Mouse (Mus musculus): ENCODE results near the gene Gucy1a1. TPM values are rescaled to one million over a fixed set of nuclear protein-coding genes. Genes with fewer than 3 reads are reported as not detected.

The Gucy1a1 gene
- polyA plus RNA-seq, 1 experiment from 2014 or later = 2.1 TPM

DNA sequence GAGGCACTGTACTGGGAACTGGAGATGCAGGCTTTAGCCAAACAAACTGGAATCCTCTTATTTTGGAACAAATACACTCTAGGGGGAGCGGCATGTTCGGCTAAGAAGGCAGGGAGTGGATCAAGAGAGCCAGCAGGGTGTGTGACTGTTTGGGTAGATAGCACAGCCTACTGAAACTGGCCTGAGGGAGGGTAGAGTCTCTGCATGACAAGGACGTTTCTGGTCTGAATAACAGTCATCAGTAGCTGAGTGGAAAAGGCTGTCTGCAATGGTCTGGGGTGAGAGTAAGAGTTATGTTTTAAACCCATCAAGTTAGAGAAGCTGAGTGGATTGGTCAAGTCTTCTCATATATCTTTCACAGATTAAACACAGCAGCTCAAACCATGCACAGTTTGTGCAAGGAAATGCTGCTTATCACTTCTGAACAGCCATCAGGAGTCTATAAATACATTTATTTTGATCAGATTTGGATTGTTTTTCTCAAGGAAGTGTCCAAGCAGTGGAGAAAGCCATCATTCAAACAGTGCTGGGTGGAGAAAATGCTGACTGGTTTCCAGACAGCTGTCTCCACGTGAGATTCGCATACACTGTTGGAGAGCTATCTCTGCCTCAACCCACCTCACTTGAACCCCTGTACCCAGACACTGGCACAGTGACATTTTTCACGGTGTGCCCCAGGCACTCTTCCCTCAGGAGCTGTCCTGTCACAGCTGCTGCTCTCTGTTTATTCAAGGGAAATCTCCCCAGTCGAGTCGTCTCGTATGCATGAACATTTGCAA, 84.0 kb downstream of the Gucy1a1 start:
- no peak for DNase-seq (ENCODE audit: low spot score)
- H3K27me3 ChIP-seq (ENCODE audit: low read depth, poor library complexity, severe bottlenecking) = no peaks in the 10 kb centered on the region
- no peak overlapping the region for H3K27ac ChIP-seq (replicated peaks)
- H3K4me3 ChIP-seq = no peak overlapping the region
- no peaks in the 10 kb centered on the region for H3K9me3 ChIP-seq (replicated peaks)
- H3K36me3 ChIP-seq = no peaks in the 10 kb centered on the region
- no peaks in the 10 kb centered on the region for H3K4me1 ChIP-seq
- 45% methylated on average over 9 of the region's 9 CpGs for WGBS

DNA sequence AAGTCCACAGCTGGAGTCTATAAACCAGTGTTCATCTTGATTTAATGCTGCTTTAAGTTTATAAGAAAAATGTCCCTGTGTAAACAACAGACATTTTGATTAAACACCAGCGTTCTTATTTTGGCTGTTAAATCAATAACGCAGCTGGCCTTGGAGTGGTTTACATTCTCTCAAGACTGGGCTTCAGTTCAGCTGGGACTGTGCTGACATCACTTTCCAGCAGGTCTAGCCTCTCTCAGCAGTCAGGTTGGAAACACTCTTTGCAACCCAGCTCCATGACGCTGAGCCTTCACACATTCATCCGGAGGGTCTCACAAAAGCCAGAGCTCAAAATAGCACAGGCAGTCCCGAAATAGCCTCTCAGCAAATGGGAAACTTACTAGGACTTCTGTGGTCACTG, 88.4 kb downstream of the Gucy1a1 start:
- no peaks in the 10 kb centered on the region for H3K27me3 ChIP-seq (ENCODE audit: low read depth, poor library complexity, severe bottlenecking)
- 72% methylated on average over 5 of the region's 5 CpGs for WGBS
- H3K9me3 ChIP-seq (replicated peaks) = no peaks in the 10 kb centered on the region
- no peak overlapping the region for H3K27ac ChIP-seq (replicated peaks)
- no peak for DNase-seq (ENCODE audit: low spot score)
- H3K4me1 ChIP-seq = peaks cover 9% of the 10 kb centered on the region
- H3K4me3 ChIP-seq = no peak overlapping the region
- H3K36me3 ChIP-seq = no peaks in the 10 kb centered on the region

DNA sequence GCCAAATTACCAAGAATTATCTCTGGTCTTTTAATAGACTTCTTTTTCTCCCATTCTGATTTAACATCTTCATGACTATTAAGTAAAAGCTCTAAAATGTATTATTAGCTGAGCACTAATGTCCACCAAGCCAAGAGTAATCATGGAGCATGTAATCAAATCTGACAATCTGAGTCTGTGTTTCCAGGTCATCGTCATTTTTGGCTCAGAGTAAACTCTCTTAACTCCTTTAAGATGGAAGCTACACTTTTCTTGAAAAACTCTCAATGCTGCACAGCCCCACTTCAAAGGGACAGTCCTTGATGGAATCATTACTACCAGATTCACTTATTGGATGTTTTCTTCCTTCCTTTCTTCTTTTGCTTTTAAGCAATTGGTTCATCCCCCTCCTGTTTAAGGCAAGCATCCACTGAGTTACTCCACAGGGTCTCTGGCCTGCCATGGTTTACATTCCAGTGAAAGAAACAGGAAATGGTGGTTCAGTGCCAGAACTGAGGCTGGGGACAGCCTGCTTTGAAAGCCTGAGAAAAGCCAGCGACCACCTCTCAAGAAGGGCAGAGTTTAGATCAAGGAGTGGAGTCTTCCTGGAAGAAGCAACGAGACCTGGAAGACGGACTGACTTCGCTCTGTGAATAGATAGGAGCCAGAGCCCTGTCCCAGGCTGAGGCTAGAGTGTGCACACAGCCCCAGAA, 91.2 kb downstream of the Gucy1a1 start:
- H3K27ac ChIP-seq (replicated peaks) = no peak overlapping the region; the same call in 1 of the 2 replicates
- no peak overlapping the region for H3K4me3 ChIP-seq
- 67% methylated on average over 5 of the region's 5 CpGs for WGBS
- H3K36me3 ChIP-seq = no peaks in the 10 kb centered on the region
- no peaks in the 10 kb centered on the region for H3K27me3 ChIP-seq (ENCODE audit: low read depth, poor library complexity, severe bottlenecking)
- H3K4me1 ChIP-seq = peaks cover 24% of the 10 kb centered on the region
- no peak for DNase-seq (ENCODE audit: low spot score)
- no peaks in the 10 kb centered on the region for H3K9me3 ChIP-seq (replicated peaks)

DNA sequence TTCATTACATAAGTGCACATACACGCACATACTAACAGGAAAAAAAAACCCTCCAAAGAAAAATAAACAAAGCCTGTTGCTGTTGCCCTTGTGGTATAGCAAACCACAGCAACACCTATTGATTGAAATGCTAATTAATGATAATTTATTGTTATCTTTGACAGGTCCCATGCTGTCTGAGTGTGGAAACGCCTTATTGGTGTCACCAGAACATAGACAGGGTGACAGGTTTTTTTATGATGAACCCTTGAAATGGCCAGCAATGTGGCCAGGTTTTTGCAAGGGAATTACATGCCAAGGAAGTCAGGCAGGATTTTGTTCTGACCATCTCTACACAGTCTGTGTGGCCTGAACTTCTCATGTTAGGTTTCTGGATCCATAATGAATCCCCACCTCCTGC, 93.6 kb downstream of the Gucy1a1 start:
- no peak for DNase-seq (ENCODE audit: low spot score)
- H3K4me3 ChIP-seq = no peak overlapping the region
- no peaks in the 10 kb centered on the region for H3K9me3 ChIP-seq (replicated peaks)
- 54% methylated on average over 2 of the region's 2 CpGs for WGBS
- H3K27ac ChIP-seq (replicated peaks) = no peak overlapping the region
- H3K36me3 ChIP-seq = no peaks in the 10 kb centered on the region
- no peaks in the 10 kb centered on the region for H3K27me3 ChIP-seq (ENCODE audit: low read depth, poor library complexity, severe bottlenecking)
- H3K4me1 ChIP-seq = peaks cover 40% of the 10 kb centered on the region

DNA sequence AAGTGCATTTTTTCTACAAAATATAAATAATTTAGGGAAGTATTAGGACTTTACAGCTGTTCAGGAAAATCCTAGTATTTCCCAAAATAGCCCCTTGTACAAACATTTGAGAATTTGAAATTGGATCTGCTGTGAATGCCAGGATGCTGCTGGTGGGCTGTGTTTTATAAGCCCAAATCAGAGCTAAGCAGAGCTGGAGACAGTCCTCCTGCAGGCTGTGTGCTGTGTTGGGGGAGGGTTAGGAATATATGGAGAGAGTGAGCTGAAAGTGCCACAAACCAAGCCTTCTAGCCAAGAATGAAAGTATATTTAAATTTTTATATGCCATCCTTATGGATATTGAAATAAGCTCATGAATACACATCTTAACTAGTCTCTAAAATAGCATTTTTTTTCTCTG, 94.1 kb downstream of the Gucy1a1 start:
- peaks cover 40% of the 10 kb centered on the region for H3K4me1 ChIP-seq
- H3K27ac ChIP-seq (replicated peaks) = no peak overlapping the region
- H3K27me3 ChIP-seq (ENCODE audit: low read depth, poor library complexity, severe bottlenecking) = no peaks in the 10 kb centered on the region
- no peaks in the 10 kb centered on the region for H3K9me3 ChIP-seq (replicated peaks)
- no peak for DNase-seq (ENCODE audit: low spot score)
- no peaks in the 10 kb centered on the region for H3K36me3 ChIP-seq
- no peak overlapping the region for H3K4me3 ChIP-seq

DNA sequence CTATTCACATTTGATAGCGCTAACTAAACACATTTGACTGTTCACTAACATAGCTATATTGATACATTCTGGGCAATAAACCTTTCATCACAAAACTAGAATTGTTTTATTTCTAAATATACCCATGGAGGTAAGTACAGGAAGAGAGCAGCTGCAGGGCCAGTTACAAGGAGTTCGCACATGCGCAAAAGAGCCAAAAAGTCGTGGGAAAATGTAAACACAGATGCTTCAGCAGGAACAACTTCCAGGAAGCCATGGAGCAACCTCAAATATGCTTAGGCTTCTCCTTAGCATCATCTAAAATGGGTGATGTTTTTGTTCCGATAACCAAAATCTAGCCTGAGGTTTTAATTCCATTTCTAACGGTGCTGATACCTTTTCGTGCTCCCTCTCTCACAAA, 96.9 kb downstream of the Gucy1a1 start:
- H3K4me1 ChIP-seq = peaks cover 34% of the 10 kb centered on the region
- H3K27ac ChIP-seq (replicated peaks) = peak overlapping the region; percentile 38; the same call in 1 of the 2 replicates
- no peak for DNase-seq (ENCODE audit: low spot score)
- no peaks in the 10 kb centered on the region for H3K9me3 ChIP-seq (replicated peaks)
- H3K4me3 ChIP-seq = no peak overlapping the region
- H3K36me3 ChIP-seq = no peaks in the 10 kb centered on the region
- no peaks in the 10 kb centered on the region for H3K27me3 ChIP-seq (ENCODE audit: low read depth, poor library complexity, severe bottlenecking)
- WGBS = 60% methylated on average over 7 of the region's 7 CpGs

DNA sequence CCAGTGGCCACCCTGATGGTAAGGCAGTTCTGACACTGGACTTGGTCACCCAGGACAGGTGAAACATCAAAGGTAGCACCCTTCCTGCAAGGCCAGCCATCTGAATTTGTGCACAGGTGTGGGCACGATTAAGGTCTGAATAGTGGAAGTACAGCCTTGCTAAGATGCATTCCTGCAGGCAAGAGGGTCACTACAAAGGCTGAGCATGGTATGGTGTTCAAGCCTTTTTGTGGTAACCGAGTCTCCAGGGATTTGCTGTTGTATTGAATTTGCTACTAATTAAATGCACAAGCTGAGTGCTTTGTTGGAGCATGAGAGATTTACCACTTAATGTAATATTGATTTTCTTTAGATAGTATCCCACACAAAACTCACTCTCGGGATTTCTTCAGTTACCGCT, 97.5 kb downstream of the Gucy1a1 start:
- DNase-seq (ENCODE audit: low spot score) = no peak
- H3K4me1 ChIP-seq = peaks cover 34% of the 10 kb centered on the region
- H3K27me3 ChIP-seq (ENCODE audit: low read depth, poor library complexity, severe bottlenecking) = no peaks in the 10 kb centered on the region
- H3K9me3 ChIP-seq (replicated peaks) = no peaks in the 10 kb centered on the region
- H3K4me3 ChIP-seq = no peak overlapping the region
- no peak overlapping the region for H3K27ac ChIP-seq (replicated peaks)
- 55% methylated on average over 4 of the region's 4 CpGs for WGBS
- H3K36me3 ChIP-seq = no peaks in the 10 kb centered on the region

DNA sequence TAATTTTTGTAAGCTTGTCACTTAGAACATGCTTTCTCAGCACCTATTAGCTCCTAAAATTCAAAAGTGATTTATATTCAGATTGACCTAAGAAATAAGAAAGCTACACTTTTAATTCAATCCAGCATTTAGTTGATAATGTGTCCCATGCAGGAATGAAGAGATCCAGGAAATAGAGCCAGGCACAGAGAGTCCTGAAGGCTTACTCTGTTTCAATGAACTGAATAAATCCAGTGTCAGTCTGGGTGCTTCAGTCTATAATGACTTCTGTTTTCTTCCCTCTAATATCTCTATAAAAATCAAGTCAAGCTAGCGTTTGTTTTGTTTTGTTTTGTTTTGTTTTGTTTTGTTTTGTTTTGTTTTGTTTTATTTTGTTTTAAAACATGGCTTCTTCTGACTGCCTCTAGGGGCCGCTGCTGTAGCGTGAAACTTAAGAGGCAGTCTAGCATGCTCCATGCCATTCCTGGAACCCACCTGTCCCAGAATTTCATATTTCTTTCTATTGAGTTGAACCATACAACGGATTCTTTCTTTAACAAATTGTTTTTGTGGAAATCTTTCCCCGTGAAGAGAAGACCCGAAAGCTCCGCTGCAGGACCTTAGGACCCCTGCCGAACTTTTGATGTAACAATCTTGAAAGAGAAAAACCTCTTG, 98.4 kb downstream of the Gucy1a1 start:
- WGBS = 37% methylated on average over 8 of the region's 8 CpGs
- Histone ChIP-seq H3K36me3 (no peaks in the 10 kb centered on the region), H3K27ac (replicated peaks) (no peak overlapping the region), H3K9me3 (replicated peaks) (no peaks in the 10 kb centered on the region), H3K4me3 (no peak overlapping the region), H3K4me1 (peaks cover 31% of the 10 kb centered on the region), H3K27me3 (ENCODE audit: low read depth, poor library complexity, severe bottlenecking) (no peaks in the 10 kb centered on the region)
- DNase-seq (ENCODE audit: low spot score) = no peak

DNA sequence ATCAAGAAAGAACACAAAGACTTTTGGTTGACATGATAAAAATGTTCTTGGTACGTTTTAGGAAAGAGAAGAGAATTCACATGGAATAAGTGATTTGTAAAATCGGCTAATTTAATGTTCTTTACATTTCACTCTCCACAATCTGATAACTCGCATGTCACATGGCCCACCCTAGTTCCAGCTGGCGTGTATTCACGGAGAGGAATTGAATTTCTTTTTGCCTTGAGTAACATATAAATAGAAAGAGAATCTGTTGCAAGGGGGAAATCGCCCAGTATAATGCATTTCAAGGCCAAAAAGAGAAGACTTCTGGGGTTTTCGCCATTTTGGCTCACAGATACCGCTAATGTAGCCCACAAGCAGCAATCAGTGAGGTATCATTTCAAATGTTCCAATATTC, 99.5 kb downstream of the Gucy1a1 start:
- H3K4me3 ChIP-seq = no peak overlapping the region
- no peaks in the 10 kb centered on the region for H3K36me3 ChIP-seq
- no peaks in the 10 kb centered on the region for H3K9me3 ChIP-seq (replicated peaks)
- peaks cover 23% of the 10 kb centered on the region for H3K4me1 ChIP-seq
- H3K27ac ChIP-seq (replicated peaks) = no peak overlapping the region
- no peak for DNase-seq (ENCODE audit: low spot score)
- WGBS = 91% methylated on average over 8 of the region's 8 CpGs
- no peaks in the 10 kb centered on the region for H3K27me3 ChIP-seq (ENCODE audit: low read depth, poor library complexity, severe bottlenecking)

- Histone ChIP-seq H3K4me3 (no peak overlapping the region), H3K36me3 (no peaks in the 10 kb centered on the region), H3K27me3 (ENCODE audit: low read depth, poor library complexity, severe bottlenecking) (no peaks in the 10 kb centered on the region), H3K27ac (replicated peaks) (no peak overlapping the region), H3K4me1 (peaks cover 21% of the 10 kb centered on the region), H3K9me3 (replicated peaks) (no peaks in the 10 kb centered on the region)
- 91% methylated on average over 5 of the region's 5 CpGs for WGBS
- DNase-seq (ENCODE audit: low spot score) = no peak
Observed at GRCm38 (mm10) chr3:82044902-82045301, 100.7 kb downstream of the Gucy1a1 start.

DNA sequence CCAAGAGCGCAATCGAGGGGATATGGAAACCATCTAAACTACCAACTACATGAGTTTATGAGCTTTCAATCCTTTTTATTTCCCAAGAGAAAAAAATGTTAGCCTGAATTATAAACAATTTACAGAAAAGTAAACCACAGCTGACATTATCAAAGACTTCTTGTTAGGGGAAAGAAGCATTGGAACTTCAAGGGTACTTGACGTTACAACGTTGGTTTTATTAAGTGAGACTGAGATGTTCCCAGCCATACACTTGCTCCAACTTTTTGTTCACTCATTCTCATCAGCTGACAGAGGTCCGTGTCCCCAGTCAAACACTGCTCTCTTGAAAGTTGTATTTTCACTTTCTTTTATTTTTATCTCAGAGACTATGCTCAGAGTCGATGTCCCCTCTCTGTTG, 101.9 kb downstream of the Gucy1a1 start:
- H3K27me3 ChIP-seq (ENCODE audit: low read depth, poor library complexity, severe bottlenecking) = no peaks in the 10 kb centered on the region
- no peaks in the 10 kb centered on the region for H3K9me3 ChIP-seq (replicated peaks)
- H3K4me1 ChIP-seq = peaks cover 9% of the 10 kb centered on the region
- no peak overlapping the region for H3K27ac ChIP-seq (replicated peaks)
- no peaks in the 10 kb centered on the region for H3K36me3 ChIP-seq
- no peak overlapping the region for H3K4me3 ChIP-seq
- WGBS = 89% methylated on average over 6 of the region's 6 CpGs
- no peak for DNase-seq (ENCODE audit: low spot score)

All from midbrain, embryonic 10.5 days (tissue).